ENCODE assay signal across 8 mouse cellular contexts in the genomic region with DNA sequence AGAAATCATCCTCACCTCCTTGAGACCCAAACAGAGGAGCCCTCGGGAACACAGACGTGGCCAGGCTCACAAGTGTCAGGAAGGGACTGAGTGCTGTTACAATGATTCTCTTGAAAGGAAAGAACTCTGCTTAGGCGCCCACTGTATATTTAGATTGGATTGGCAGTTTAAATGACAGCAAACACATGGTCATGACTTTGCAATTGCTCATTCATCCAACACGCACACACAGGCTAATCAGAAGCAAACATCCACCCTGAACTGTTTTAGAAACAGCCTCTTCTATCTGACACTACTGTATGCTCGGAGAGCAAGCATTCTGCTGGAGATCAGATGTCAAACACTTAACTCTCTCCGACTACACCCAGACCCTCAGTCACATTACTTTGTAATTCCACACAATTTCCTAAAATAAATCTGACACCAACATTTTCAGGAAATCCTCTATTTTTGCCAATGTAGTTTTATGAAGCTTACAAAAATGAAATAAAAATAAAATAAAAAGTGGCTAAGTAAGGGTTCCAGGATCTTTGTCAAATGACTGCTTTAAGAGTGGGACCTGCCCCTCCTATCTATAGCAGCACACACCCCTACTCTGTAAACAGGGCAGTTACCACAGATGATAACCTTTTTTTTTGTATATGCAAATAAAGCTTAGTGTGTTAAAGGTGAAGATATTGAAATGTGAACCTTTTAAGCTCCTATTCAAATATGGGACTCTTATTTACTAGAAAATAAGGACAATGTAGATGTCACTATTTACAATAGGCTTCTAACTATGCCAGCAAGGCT.
DNase-seq lines count a peak whose midpoint lies in the region; ATAC-seq and TF ChIP-seq lines count a peak whose summit lies in the region.
"Had no signal": no experiment of that assay in that cellular context is flagged by ENCODE, and none has a peak within 500 bp of the region (broad histone marks: within the 10 kb centered on the region; RNA-seq: fewer than 3 reads in every experiment).

No protein-coding gene starts in this region.

- H3K4me2 ChIP-seq in lung, embryonic 15.5 days, result no peak overlapping the region; the same call in 1 of the 2 replicates
- H3K4me2 ChIP-seq in forebrain, postnatal 0 days (ENCODE audit: low read depth), result no peak overlapping the region

- H3K4me1 ChIP-seq in lung, embryonic 15.5 days, result peaks cover 30% of the 10 kb centered on the region
- H3K4me1 ChIP-seq in forebrain, postnatal 0 days (ENCODE audit: insufficient read depth), result no peaks in the 10 kb centered on the region

- H3K36me3 ChIP-seq in lung, embryonic 15.5 days, result no peaks in the 10 kb centered on the region
- no peaks in the 10 kb centered on the region for H3K36me3 ChIP-seq in forebrain, postnatal 0 days (ENCODE audit: insufficient read depth)

- peak; percentile 93 for ATAC-seq in lung, embryonic 15.5 days (ENCODE audit: borderline replicate concordance, extremely low read depth, low FRiP score, low TSS enrichment)
- ATAC-seq in common myeloid progenitor, adult 5-6 weeks (replicated peaks; ENCODE audit: low read depth, poor library complexity, severe bottlenecking), result peak; percentile 85
- peak; percentile 66 for ATAC-seq in forebrain, postnatal 0 days

- H3K9ac ChIP-seq in lung, embryonic 15.5 days, result no peak overlapping the region
- no peak overlapping the region for H3K9ac ChIP-seq in forebrain, postnatal 0 days

- TF ChIP-seq CTCF in forebrain, postnatal 0 days (IDR thresholded peaks at IDR 0.05; ENCODE audit: low read depth), result no peak

- H3K4me3 ChIP-seq in lung, embryonic 15.5 days, result no peak overlapping the region
- H3K4me3 ChIP-seq in forebrain, postnatal 0 days (ENCODE audit: low read depth, low read length), result no peak overlapping the region

- 13% methylated on average over 6 of the region's 6 CpGs for WGBS in lung, embryonic 15.5 days
- WGBS in forebrain, postnatal 0 days, result 14% methylated on average over 6 of the region's 6 CpGs

- peak overlapping the region; percentile 31 for H3K27ac ChIP-seq in lung, embryonic 15.5 days
- no peak overlapping the region for H3K27ac ChIP-seq in forebrain, postnatal 0 days (ENCODE audit: low read depth, low read length)
- H3K27ac ChIP-seq: kidney, postnatal 0 days had no signal

- no peaks in the 10 kb centered on the region for H3K9me3 ChIP-seq in lung, embryonic 15.5 days
- H3K9me3 ChIP-seq in forebrain, postnatal 0 days (ENCODE audit: low read length), result no peaks in the 10 kb centered on the region

- H3K27me3 ChIP-seq in lung, embryonic 15.5 days, result no peaks in the 10 kb centered on the region
- no peaks in the 10 kb centered on the region for H3K27me3 ChIP-seq in forebrain, postnatal 0 days (ENCODE audit: insufficient read depth, low read length)

- DNase-seq in lung, postnatal 25 days (ENCODE audit: low spot score), result no peak
- DNase-seq in forebrain, postnatal 0 days, result no peak
- peak; percentile 78 for DNase-seq in skeletal muscle tissue, adult 2 months (ENCODE audit: low read depth, low spot score)
- no peak for DNase-seq in left cerebral cortex, adult 11 months (ENCODE audit: low spot score)
- DNase-seq in cerebellum, adult 9-10 months, result no peak
